Mouse (Mus musculus): Measurements from ENCODE around the gene Tmbim4.
A peak's percentile ranks its signal among the peaks of the same experiment; 100 is the strongest.

The Tmbim4 gene

GRCm38 (mm10) chr10:120245681-120246080, 44.3 kb downstream of the Tmbim4 start:
- no peak for DNase-seq (ENCODE audit: low read depth, low spot score)

GRCm38 (mm10) chr10:120246994-120247750, 45.8 kb downstream of the Tmbim4 start:
- DNase-seq (ENCODE audit: low read depth, low spot score), result peak; percentile 76

GRCm38 (mm10) chr10:120250911-120251683, 49.7 kb downstream of the Tmbim4 start:
- DNase-seq (ENCODE audit: low read depth, low spot score), result no peak

GRCm38 (mm10) chr10:120251791-120252190, 50.4 kb downstream of the Tmbim4 start:
- DNase-seq (ENCODE audit: low read depth, low spot score), result no peak

GRCm38 (mm10) chr10:120252800-120253199, 51.4 kb downstream of the Tmbim4 start:
- DNase-seq (ENCODE audit: low read depth, low spot score), result no peak

- DNase-seq (ENCODE audit: low read depth, low spot score), result peak; percentile 68
Observed at GRCm38 (mm10) chr10:120257231-120257630, 55.8 kb downstream of the Tmbim4 start.

- DNase-seq (ENCODE audit: low read depth, low spot score), result no peak
Observed at GRCm38 (mm10) chr10:120267790-120268189, 66.4 kb downstream of the Tmbim4 start.

GRCm38 (mm10) chr10:120269946-120270345, 68.6 kb downstream of the Tmbim4 start:
- DNase-seq (ENCODE audit: low read depth, low spot score), result no peak

- DNase-seq (ENCODE audit: low read depth, low spot score), result no peak
Observed at GRCm38 (mm10) chr10:120270777-120271176, 69.4 kb downstream of the Tmbim4 start.

GRCm38 (mm10) chr10:120271318-120271717, 69.9 kb downstream of the Tmbim4 start:
- no peak for DNase-seq (ENCODE audit: low read depth, low spot score)

GRCm38 (mm10) chr10:120271879-120272269, 70.5 kb downstream of the Tmbim4 start:
- no peak for DNase-seq (ENCODE audit: low read depth, low spot score)

GRCm38 (mm10) chr10:120272270-120272883, 71.0 kb downstream of the Tmbim4 start:
- peak; percentile 44 for DNase-seq (ENCODE audit: low read depth, low spot score)

- DNase-seq (ENCODE audit: low read depth, low spot score), result no peak
Observed at GRCm38 (mm10) chr10:120273335-120273734, 71.9 kb downstream of the Tmbim4 start.
